20 mouse cellular contexts compared by ENCODE assay signal in the genomic region with DNA sequence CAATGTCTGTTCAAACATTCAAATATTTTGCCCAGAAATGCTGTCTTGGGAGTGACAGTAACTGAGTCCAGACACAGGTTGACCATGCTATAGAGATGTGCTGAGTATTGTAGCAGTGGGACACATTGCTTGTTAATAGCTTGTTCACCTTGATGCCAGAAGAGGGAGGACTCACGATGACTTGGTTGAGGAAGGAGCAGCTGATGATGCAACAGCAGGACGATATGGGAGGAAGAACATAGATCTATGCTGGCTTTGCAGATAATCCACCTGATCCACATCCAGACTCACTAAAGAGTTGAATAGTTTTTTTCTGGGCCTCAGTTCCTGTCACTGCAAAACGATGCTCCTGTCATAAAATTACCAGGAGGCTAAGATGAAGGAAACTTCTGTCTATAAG. TPM values are rescaled to one million over a fixed set of nuclear protein-coding genes. Genes with fewer than 3 reads are reported as not detected.
A peak's percentile ranks its signal among the peaks of the same experiment; 100 is the strongest.
DNase-seq lines count a peak whose midpoint lies in the region; ATAC-seq and TF ChIP-seq lines count a peak whose summit lies in the region.
"Had no signal": no experiment of that assay in that cellular context is flagged by ENCODE, and none has a peak within 500 bp of the region (broad histone marks: within the 10 kb centered on the region; RNA-seq: fewer than 3 reads in every experiment).

No protein-coding gene starts in this region.

- H3K27me3 ChIP-seq in liver, adult 2 months (ENCODE audit: control insufficient read depth, insufficient read depth, low read length): no peaks in the 10 kb centered on the region
- H3K27me3 ChIP-seq in myocyte (ENCODE audit: control insufficient read depth, insufficient read depth, insufficient read length): no peaks in the 10 kb centered on the region
- H3K27me3 ChIP-seq: liver, embryonic 15.5 days had no signal

- 32% methylated on average over 3 of the region's 3 CpGs for WGBS in liver, adult 2 months

- DNase-seq in CD4-positive, CD25-positive, alpha-beta regulatory T cell, adult 2 months (ENCODE audit: low read depth, low spot score): peak; percentile 45
- DNase-seq in liver, adult 2 months (ENCODE audit: extremely low read depth, low read depth, low spot score): peak; percentile 67
- DNase-seq in liver: no peak
- peak; percentile 50 for DNase-seq in induced T-regulatory cell, adult 2 months (ENCODE audit: low read depth)
- DNase-seq in cerebellum, adult 9-10 months: no peak
- DNase-seq in adrenal gland, postnatal 25 days: no peak
- DNase-seq: adrenal gland, adult 8-10 months; cerebellum, adult 11-12 months; cerebellum, postnatal 36 days; gastrocnemius, postnatal 25 days; heart, adult 2 months; kidney, adult 8-10 months; kidney, postnatal 14 days; left cerebral cortex, postnatal 4 days; thymus, adult 2 months had no signal

- peak overlapping the region; percentile 60 for H3K4me2 ChIP-seq in myocyte (ENCODE audit: low read depth)

- no peak overlapping the region for H3K9ac ChIP-seq in liver, adult 2 months (ENCODE audit: low read depth, low read length)
- H3K9ac ChIP-seq: forebrain, embryonic 12.5 days; liver, embryonic 15.5 days had no signal

- no peak overlapping the region for H3K27ac ChIP-seq in liver, adult 2 months (replicated peaks; ENCODE audit: insufficient read depth, low read depth, low read length)
- H3K27ac ChIP-seq: heart, adult 2 months; left cerebral cortex, adult 2 months; liver, embryonic 15.5 days had no signal

- H3K4me1 ChIP-seq in liver, adult 2 months (ENCODE audit: control insufficient read depth, insufficient read depth, low read length): peaks cover 7% of the 10 kb centered on the region

- H3K36me3 ChIP-seq in liver, adult 2 months (ENCODE audit: control insufficient read depth, insufficient read depth, low read length): peaks cover 18% of the 10 kb centered on the region
- H3K36me3 ChIP-seq in myocyte (ENCODE audit: control insufficient read depth, insufficient read depth): peaks cover 25% of the 10 kb centered on the region

- TF ChIP-seq POLR2A in liver, adult 2 months (IDR thresholded peaks at IDR 0.05; ENCODE audit: extremely low read depth, insufficient read depth, low read length): no peak
- no peak for TF ChIP-seq POLR2A in myocyte (IDR thresholded peaks at IDR 0.05; ENCODE audit: insufficient read length, low read depth)

- H3K4me3 ChIP-seq in liver, adult 2 months (ENCODE audit: insufficient read depth, low read depth, low read length): no peak overlapping the region
- H3K4me3 ChIP-seq in myocyte: peak overlapping the region; percentile 57
- H3K4me3 ChIP-seq: forebrain, embryonic 12.5 days; heart, adult 2 months; left cerebral cortex, adult 2 months; liver, embryonic 15.5 days had no signal

- no peak overlapping the region for H3ac ChIP-seq in myocyte (ENCODE audit: control insufficient read depth, insufficient read length)

- H3K79me2 ChIP-seq in liver, adult 2 months (ENCODE audit: control insufficient read depth, insufficient read depth, low read length): peaks cover 6% of the 10 kb centered on the region; the same call in 1 of the 2 replicates
- H3K79me2 ChIP-seq in myocyte (ENCODE audit: control insufficient read depth, insufficient read depth): peaks cover 44% of the 10 kb centered on the region

- ATAC-seq in CD4-positive, CD25-positive, alpha-beta regulatory T cell, adult 4 months: no peak

- TF ChIP-seq CTCF in liver, adult 2 months (IDR thresholded peaks at IDR 0.05; ENCODE audit: low read depth, low read length): no peak

TF ChIP-seq in myocyte, 11 proteins besides CTCF, POLR2A, EP300 and RAD21:
- TF ChIP-seq USF1 (IDR thresholded peaks at IDR 0.05; ENCODE audit: low read depth) (no peak), CEBPB (IDR thresholded peaks at IDR 0.05; ENCODE audit: insufficient read depth, poor library complexity, severe bottlenecking) (peak; percentile 79)

RNA-seq across cellular contexts. Expression of gene Tmem123, which starts 2.7 kb away (rescaled TPM):
- polyA plus RNA-seq in CD4-positive, CD25-positive, alpha-beta regulatory T cell, adult 4 months (2017; shearing (Covaris generic)): 100 to 1,000 TPM in 1 of 2 experiments, 10 to 100 TPM in 1; 84.8 to 104 TPM
- total RNA-seq in liver, adult 2 months (2014; rRNA removed): 26.9 and 29.5 TPM in 2 replicates
- polyA plus RNA-seq in liver, adult 2 months (2012; rRNA removed): 15.8 and 21.3 TPM in 2 replicates
- 60.9 TPM for polyA plus RNA-seq in myocyte (2012; fragmentation: generic; extraction: Trizol)
- 209 TPM in 2 replicates for total RNA-seq in adrenal gland, postnatal 25 days (2021)

Comparison
In these comparisons a context has a peak if more than half of its experiments do, and no peak if none do; other contexts are left out.
1. DNase-seq: peak in CD4-positive, CD25-positive, alpha-beta regulatory T cell, adult 2 months (single experiment), liver, adult 2 months (single experiment) and induced T-regulatory cell, adult 2 months (single experiment); none in liver (single experiment), cerebellum, adult 9-10 months (single experiment) and adrenal gland, postnatal 25 days (single experiment).